Mouse (Mus musculus) adrenal gland (tissue): ENCODE data around the gene Tmem135.

Experiments
- intact Hi-C: fragments of 180-260 bp; cut with DNase I; formaldehyde crosslinking; loops from one replicate; pipeline ENCODE4 v1.15.1; 2025

Tmem135 gene

DNA sequence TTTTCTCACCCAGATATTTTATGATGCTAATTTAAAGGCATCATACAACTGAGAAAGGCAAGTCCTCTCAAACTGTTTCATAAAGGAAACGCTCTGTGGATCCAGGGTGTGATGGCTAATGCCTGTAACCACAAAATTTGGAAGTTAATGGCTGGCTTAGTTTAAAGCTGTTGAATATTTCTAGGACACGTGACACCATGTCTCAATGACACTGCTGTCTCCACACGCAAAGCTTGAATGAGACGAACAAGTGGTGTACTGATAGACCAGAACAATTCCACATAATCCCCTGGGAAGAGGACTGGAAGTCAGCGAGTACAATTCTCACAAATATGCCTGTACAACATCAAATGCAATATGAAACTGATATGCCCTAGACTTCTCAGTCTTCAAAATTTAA, 200.9 kb downstream of the Tmem135 start:
- intact Hi-C loops = no loop called here

DNA sequence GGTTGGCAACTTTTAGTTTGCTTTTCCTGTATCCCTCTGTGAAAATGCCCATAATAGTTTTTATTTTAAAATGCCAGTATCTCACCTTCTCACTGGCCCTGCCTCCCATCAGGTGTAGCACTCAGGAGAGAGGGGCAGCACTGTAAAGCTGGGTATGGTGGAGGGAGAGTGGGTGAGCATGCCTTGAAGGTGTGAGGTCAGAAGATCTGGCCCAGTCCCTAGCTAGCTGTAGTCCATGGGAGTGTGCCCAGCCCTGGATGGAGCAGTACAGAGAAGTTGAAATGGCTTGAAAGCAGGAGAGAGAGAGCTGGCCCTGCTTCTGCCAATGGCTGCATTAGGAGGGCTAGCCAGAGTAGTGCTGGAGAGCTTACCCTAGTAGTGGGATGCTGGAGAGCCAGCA, 202.1 kb downstream of the Tmem135 start:
- intact Hi-C loops = no loop called here

DNA sequence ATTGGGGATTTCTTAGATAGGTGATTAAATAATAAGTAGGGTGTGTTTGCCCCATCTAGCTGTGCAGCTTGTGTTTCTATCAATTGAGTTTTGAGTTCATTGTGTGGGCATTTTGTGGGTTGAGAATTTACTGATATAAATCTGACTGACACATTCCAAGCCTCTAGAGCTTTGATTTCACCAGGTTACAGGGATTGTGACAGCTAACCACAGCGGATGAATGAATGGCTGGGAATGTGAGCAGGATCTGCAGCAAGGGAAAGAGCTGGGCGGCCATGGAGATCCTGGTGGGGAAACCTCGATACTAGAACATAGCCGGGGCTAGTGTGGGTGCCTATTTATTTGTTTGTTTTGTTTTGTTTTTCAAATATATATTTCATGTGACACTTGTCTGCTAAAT, 205.5 kb downstream of the Tmem135 start:
- intact Hi-C loops = no loop called here

DNA sequence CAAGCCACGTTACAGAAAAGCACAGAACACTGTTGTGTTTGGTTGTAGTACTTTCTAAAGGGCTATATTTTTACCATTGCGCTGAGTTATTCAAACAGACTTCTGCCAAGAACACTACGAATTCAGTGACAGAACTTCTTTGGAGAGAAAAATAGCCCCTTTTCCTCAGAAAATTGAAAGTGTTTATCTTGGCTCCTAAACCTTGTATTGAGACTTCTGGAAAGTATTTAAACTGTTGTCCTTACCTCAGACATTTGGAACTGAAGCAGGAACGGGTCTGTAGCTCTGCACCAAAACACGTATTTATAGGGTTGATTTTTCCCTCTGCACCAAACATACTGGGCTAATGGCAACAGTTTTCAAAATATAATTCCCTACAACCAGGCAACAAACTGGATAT, 210.6 kb downstream of the Tmem135 start:
- intact Hi-C loops = no loop called here

DNA sequence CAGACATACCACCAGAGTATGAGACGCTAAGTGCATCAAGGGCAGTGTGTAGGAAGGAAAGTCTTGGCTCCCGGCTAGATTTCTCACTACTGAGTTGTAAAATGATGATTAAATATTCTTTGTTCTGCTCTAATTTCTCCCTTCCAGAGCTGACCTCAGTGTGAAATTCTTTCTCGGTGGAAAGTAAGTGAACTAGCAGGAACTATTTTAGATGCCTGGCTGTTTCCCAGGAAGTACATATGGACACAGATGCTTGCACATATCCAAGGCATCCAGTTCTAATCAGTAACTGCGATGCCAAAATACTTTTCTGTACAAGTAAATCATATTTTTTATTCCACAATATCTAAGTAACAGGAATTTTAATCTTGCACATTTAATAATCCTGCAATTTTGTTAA, 220.1 kb downstream of the Tmem135 start:
- intact Hi-C loops = no loop called here

DNA sequence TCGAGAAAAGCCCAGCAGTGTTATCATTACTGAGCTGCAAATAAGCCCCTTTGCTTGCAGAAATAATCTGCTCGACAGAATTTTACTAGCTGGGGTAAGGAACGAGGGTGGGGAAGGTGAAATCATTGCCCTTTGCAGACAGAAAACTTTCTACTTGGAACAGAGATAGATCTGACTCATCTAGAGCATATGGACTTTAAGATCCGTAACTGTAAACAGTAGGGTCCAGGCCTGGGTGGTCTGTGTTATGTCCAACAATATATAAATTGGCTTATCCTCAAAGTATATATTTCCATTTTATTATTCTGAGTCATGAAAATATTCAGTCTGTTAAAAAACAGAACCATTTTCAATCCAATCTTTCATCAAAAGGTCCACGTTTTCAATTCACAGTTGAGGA, 221.1 kb downstream of the Tmem135 start:
- intact Hi-C loops = no loop called here

DNA sequence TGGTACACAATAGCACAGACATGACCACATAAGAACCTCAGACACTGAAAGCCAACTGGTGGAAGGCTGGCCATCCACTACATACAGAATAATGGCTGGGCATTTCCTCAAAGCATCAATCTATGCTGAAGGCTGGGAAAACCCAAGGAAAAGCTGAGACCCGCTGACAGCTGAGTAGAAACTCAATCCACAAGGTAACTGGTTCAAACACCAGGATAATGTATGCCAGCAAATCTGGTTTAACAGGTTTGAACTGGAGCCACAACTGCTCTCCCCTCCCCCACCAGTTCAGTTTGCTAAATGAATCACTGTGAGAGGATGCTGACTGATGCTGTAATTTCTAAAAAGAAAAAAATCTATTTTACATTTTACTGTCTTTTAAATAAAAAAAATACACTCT, 222.7 kb downstream of the Tmem135 start:
- intact Hi-C loops = no loop called here

DNA sequence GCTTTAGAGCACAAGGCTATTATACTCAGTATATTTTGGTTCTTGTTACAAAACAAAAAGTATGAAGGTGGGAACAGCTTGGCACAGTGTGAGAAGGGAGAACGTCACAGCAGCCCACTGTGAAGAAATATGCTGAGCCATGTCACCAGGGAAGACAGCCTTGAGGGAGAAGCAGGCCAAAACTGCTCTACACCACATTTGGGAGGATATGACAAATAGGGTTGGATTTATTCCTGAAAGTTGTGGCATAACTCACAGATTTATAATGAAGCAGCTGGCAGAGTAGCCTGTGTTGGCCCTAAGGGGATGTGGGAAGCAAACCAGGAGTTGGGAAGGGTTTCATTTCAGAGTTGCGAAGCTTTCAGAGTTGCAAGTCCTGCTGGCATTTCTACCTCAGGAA, 225.4 kb downstream of the Tmem135 start:
- intact Hi-C loops = no loop called here

DNA sequence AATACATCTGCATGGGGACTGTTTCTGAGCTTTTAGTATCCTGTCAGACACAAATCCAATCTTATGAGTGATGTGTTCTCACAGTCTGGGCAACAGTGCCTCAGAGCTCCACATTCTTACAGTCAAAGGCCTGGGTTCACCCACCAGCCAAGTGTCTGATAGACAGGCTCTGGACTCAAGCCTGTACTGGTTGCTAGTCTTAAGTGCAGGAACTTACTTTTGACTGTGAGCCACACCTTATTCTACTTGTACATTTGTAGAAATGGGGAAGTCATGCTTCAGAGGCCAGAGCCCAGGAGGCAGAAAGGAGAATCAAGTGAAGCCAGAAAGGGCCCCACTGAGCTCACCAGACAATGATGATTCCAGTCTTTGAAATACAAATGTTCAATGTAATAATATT, 226.1 kb downstream of the Tmem135 start:
- intact Hi-C loops = no loop called here

DNA sequence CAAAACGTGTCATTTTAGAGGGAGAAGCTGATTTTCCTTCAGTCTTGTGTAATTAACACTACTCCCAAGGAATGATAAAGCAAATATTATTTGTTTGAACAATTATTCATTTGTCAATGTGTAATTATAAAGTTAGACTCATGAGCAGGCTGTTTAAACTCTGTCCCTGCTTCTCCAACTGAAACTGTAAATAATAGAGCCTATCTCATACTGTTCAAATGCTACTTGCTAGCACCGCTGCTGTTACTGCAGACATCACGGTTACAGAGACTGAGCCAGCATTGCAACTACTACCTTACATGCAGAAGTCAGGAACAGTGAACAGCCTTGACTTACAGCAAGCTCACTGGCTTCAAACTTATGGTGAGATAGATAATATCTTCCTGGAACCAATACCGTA, 229.6 kb downstream of the Tmem135 start:
- intact Hi-C loops = no loop called here

DNA sequence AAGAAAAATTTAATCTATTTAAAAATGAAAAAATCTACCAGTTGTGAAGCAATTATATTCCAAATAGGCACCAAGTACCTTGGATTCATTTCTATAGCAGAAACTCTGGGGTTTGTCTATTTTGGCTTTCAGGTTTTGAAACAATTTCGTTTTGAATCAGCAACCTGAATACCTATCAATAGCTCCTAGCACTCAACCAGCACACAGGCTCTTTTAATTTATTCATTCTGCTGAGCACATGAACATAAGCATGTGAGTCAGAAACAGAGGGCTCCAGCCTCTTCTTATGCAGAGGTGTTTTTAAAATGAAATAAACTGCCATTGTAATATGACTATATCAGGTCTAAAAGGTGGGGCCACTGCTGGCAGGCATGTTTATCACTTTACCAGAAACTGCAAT, 231.0 kb downstream of the Tmem135 start:
- intact Hi-C loops = no loop called here

DNA sequence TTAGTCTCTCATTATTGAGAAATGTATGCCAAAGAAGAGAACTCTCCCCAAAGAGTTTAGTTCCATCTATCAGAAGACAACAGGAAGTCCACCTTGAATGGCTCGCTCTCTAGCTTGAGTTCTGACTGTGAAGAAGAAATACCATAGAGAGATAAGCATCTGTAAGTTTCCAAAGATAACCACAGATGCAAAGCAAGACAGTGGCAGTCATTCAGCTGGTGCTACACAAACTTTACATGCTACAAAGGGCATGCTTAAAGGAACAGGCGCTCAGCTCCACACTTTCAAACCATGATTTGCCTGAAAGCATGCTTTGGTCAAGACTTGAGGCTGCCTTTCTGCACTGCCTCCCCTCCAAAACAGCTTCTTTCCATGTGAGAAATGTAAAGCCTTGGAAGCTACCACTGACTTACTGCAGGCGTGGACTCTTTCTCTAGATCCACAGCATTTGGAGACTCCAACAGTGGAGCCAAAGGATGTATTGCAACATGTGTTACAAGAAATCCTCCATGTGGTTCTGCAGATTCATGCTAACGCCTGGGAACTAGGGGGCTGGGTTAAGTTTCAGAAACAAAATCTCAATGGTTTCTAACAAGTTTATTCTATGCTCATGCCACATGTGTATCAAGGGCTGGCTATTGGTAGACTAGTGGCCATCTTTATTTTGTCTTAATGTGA, 232.1 kb downstream of the Tmem135 start:
- intact Hi-C loops = no loop called here

DNA sequence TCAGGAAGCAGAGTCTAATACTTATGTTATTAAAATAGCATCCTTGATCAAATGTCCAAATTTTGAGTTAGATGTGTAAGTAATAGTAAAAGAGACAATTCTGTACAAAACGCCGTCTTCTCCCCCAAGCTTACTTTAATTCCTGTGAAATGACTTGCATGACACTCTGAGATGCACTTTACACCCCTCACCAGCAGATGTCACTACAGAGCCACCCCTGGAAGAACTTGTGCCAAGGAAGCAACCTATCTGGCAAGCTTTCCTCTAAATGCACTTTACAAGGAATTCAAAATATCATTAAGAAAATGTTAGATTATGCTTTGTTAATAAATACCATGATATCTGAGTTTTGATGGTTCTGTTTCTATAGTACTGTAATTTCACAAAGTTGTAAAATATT, 235.4 kb downstream of the Tmem135 start:
- intact Hi-C loops = loop anchor here (2.0 to 5.0 kb wide), 2 partner anchors 204 to 250 kb away; no protein-coding TSS in a partner anchor

DNA sequence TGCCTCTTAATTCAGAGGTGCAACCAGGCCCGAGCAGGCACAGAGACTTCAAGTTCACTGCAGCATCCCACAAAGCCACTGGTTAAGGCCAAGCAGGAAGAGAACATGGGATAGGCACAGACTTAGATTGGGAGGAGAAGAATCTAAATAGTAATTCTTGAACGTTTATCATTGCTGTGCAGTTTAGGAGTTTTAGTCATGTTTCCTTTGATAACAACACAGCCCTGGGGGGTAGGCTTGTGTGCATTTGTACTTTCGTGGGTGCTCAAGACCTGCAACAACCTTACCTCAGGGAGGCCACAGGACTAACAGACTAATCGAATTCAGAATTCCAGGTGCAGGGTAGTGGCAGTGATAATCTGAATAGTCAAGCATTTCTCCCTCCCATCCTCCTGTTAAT, 238.5 kb downstream of the Tmem135 start:
- intact Hi-C loops = loop anchor here (5.0 kb wide), 1 partner anchor 207 kb away; no protein-coding TSS in a partner anchor

DNA sequence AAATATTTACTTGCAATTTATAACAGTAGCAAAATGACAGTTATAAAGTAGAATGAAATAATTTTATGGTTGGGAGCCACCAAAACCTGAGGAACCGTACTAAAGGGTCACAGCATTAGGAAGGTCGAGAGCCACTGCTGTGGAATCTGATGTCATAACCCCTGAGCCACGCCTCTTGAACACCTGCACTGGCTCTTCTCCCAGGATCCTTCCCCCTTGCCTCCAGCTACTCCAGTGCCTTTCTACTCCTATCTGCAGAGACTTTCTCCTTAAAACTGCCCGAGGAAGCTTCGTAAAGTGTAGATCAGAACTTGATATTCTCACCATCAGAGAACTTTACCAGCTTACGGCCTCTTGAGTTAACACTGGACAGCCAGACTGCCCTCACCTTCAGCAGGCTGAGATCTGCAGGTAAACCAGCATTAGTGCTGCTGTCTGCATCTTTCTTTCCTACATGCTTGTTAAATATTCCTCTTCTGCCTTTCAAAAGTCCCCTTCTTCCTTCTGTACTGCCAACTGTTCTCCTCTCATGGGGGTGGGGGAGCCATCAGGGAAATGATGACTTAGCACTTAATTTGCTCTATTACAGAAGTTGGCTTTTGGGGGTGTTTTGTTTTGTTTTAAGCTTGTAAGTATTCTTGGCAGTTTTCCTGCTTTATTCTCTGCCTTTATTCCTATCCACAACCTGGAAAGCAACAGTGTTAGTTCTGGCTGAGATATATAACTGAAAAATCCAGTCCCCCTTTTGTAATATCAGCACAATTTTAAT, 242.2 kb downstream of the Tmem135 start:
- intact Hi-C loops = no loop called here

DNA sequence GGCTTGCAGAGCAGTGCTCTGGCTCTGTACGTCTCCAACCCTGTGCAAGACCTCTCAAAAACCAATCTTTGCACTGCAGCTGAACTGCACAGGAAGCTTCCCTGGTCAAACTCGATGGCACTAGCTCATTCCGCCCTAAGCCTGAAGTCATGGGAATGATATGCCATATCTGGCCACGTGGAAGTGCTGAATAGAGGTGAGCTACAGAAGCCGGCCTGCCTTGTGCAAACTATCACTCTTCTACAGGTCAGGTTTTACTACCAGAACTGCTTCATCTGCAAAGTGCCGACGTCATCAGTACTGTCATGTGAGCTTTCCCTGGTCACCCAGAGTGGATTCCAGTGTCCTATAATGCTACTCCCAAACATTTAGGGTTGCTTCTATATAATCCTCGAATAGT, 246.7 kb downstream of the Tmem135 start:
- intact Hi-C loops = no loop called here

DNA sequence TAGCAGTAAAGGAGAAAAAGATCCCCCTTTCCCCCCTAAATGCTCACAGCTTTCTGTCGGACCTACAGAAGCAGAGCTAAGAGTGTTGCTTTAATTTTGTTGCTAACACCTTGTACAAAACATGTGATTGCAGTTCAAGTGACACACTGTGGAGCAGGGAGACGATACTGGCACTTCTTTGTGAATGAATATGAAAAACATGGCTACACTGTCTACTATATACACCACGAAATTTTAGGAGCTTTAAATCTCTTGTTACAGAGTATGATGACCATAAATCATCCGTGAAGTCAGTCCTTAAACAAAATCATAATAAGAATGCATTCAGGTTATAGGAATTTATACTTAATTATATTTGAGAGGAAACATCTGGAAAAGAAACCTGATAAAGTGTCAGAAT, 247.4 kb downstream of the Tmem135 start:
- intact Hi-C loops = no loop called here

DNA sequence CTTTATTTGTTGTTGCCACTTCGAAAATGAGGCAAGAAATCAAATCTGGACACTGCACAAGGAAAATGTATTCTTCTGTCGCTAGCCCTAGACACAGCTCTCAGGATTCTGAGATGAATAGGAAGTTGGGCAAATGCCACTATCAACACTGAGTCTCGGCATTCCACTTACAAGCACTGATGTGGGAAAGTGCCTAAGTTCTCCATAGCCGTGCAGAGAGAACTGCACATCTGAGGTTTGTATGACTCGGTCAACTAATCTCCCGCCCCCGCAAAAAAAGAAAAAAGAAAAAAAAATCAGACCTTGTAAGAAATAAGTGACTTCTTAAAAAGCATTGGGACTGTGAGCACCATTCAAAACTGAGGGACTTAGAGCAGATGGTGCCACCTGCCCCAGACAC, 248.3 kb downstream of the Tmem135 start:
- intact Hi-C loops = no loop called here

DNA sequence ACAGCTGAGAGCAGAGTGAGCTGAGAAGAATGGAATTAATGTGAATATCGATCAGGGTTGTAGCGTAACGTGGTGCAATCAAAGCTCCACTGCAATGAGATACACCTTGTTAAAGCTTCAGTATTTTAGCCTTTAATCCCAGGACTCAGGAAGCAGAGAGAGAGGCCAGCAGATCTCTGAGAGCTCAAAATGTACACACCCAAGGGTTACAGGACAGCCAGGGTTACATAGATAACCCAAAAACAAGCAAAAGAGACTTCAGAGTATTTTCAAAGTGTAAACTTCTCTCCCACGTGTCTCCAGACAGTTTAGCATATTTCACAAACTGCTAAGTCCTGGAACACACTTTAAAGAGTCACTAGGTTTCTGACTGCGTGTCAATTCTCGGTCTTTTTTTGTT, 248.8 kb downstream of the Tmem135 start:
- intact Hi-C loops = no loop called here

DNA sequence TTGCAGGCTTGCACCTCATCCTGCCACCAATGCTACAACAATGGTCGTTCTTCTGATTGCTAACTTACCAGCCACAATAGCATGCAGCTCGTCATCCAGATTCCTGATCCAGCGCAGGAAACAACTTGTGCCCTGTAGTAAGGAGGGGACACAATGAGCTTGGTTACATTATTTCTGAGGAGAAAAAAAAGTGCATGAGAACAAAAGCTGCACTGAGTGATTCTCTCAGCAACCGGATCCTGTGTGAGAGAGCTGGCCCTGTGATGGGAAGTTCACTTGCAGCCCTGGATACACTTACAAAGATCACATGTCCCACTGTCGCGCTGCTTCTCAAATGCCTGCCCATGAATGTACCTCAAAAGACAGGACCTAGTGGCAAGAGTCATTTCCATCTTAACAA, 252.7 kb downstream of the Tmem135 start:
- intact Hi-C loops = no loop called here

DNA sequence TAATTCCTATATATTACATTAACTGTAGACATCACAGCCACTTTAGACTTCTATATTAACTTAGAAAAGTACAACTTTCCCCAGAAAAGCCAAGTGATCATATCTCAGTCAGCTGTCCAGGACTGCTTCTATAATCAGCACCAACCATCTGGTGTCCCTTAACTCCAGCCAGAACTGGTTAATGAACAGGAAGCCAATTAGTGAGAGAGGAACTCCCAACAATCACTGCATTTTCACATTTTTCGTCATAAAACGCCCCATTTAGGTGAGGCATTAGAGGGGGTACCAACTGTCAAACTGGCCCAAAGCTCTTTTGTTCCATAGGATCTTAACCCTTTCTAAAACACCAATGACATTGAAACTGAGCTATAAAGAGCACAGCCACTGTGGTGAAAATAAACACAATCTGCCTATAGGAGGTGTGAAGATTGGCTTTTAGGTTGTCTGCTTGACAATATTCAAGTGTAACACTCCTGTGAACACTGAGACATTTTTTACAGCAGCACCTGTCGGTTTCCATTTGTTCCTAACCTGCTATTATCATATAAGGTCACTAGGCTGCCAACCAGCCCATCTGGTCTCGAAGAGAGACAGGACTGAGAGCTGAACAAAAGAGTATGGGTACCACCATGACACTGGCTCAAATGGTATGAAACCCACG, 263.3 kb downstream of the Tmem135 start:
- intact Hi-C loops = no loop called here

DNA sequence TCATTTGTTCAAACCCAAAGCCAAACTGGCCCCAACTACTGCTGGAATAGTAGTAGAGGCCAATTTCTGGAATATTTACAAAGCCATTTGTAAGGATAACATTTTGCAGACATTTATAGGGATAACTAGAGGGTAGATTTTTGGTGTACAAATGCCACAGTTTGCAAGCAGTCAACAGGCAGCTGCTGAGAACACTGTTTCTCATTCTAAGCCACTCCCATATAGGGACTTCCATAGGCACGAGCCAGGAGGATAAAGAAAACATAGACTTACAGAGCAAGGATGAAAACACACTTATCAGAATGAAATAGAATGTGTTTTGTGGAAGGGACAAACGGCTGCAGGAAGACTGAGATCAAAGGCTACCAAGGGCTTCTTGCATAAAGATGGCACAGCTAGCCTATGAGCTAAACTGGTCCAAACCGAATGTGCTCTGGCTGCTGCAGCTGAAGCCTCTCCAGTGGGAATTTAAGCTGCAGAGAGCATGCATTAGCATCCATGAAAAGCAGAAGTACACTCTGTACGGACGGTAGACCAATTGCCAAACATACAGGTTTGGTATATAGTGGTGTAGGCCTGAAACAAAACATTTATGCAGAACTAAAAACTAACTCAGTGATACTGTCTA, 269.0 kb downstream of the Tmem135 start:
- intact Hi-C loops = no loop called here
